Mouse (Mus musculus): Measurements from ENCODE around the gene Zbtb3.

Zbtb3 gene

GRCm38 (mm10) chr19:8803204-8803780, 937 bp downstream of the Zbtb3 start:
- in situ Hi-C loops (cut with MboI, MseI), result loop anchor here in 1 of 2 experiments (10.0 kb wide), 1 partner anchor 1318 kb away; the partner anchor contains the start of gene Rtn3

GRCm38 (mm10) chr19:8803879-8804660, 1.7 kb downstream of the Zbtb3 start:
- in situ Hi-C loops (cut with MboI, MseI), result loop anchor here in 1 of 2 experiments (10.0 kb wide), 1 partner anchor 1319 kb away; the partner anchor contains the start of gene Rtn3

GRCm38 (mm10) chr19:8806810-8807209, 4.5 kb downstream of the Zbtb3 start:
- in situ Hi-C loops (cut with MboI, MseI), result loop anchor here in 1 of 2 experiments (10.0 kb wide), 1 partner anchor 1322 kb away; the partner anchor contains the start of gene Rtn3

DNA sequence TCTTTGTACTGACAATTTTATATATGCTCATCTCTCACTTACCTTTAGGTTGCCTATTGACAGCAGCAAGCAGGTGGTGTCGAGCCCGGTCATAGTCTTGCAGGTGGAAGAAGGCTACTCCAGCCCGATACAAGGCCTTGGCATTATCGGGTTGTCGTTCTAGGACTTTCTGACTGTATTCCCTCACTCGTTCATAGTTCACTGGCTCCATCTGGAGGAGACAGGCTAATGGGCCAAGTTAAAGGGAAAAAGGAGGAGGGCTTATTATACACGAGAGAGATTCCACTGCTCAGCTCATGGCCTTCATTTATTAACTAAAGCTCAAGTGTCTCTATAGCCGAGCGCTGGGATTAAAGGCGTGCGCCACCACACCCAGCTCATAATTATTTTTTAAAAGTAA, 13.5 kb downstream of the Zbtb3 start:
- in situ Hi-C loops (cut with MboI, MseI), result loop anchor here in 1 of 2 experiments (5.0 to 10.0 kb wide), 2 partner anchors 81 to 1241 kb away; partner anchors contain the start of gene Ganab

DNA sequence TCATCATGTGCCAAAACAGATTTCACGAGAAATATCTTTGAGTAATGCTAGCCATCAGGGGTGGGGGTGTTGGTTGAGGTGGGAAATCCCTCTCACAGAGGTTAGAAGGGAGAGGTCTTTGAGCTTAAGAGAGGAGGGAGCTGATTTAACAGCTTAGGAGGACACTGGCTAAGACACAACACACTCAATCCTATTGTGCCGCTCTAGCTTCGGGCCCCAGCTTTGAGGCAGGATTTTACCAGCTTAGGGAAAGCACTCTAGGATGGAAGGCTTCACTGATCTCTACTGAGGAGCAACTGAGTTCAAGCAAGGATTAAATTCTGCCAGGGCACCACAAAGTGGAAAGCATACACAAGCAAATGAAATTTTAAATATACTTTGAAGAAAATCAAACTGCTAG, 14.6 kb downstream of the Zbtb3 start:
- in situ Hi-C loops (cut with MboI, MseI), result loop anchor here in 1 of 2 experiments (5.0 to 10.0 kb wide), 2 partner anchors 80 to 1242 kb away; partner anchors contain the start of gene Ganab

DNA sequence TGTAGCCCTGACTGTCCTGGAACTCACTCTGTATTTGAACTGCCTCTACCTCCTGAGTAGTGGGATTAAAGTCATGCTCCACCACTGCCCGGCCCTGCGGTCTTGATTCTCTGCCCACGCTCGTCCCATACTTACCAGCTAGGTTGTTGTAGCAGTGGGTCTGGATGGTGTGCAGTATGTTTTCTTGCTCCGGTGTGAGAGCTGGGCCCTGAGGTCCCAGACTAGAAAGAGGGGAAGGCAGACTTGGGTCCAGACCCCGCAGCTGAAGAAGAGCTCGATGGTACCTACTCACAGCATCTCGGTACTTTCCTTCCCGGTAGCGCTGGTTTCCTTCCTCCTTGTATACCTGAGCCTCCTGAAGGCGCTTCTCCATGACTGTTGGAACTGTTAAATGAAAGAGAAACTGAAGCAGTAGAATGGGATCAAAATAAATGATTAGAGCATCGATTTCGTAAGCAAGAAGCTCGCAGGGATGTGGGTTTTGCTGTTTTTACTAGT, 16.0 kb downstream of the Zbtb3 start:
- in situ Hi-C loops (cut with MboI, MseI), result loop anchor here in 1 of 2 experiments (5.0 to 10.0 kb wide), 2 partner anchors 79 to 1244 kb away; partner anchors contain the start of gene Ganab

GRCm38 (mm10) chr19:8818801-8819595, 16.6 kb downstream of the Zbtb3 start, which contains the start of gene Ttc9c:
TSS of gene Ttc9c (minus strand) at chr19:8819333.
- in situ Hi-C loops (cut with MboI, MseI), result loop anchor here in 1 of 2 experiments (5.0 to 10.0 kb wide), 2 partner anchors 78 to 1244 kb away; partner anchors contain the start of gene Ganab

DNA sequence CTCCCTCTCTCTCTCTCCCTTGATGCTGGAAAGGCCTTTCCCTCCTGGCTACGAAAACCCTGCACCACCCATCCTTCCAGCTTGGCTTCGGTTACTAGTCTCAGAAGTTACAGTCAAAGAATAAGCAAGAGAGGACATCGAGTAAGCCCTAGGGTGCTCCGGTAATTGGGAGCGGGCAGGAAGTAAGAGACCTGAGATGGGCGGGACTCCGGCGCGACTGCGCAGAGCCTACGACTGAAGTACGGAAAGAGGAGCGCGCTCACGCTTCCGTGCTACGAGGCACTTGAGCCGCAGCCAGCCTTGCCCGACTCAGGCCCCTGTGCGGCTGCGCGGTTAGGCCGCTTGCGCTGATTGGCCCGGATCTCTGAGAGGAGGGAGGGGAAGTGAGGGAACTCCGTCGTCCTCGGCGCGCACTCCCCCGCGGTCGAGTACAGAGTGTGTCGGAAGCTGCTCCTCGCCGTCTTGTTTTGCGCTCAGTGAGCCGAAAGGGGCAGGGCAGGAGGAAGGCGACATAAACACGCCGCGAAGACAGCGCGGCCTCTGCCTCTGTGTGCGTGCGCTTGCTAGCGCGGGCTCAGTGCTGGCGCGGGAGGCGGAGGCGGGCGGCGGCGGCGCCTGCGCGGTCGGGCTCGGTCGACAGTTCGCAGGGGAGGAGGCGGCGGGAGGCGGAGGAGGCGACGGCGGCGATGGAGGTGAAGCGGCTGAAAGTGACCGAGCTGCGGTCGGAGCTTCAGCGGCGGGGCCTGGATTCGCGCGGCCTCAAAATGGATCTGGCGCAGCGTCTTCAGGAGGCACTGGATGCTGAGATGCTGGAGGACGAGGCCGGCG, 17.5 kb downstream of the Zbtb3 start, which contains the start of gene Hnrnpul2:
Gene Hnrnpul2, plus strand, starts transcription at position 415 of the 828 bp plus-strand sequence.
- in situ Hi-C loops (cut with MboI, MseI), result loop anchor here (5.0 to 10.0 kb wide), 2 partner anchors 77 to 1245 kb away; partner anchors contain the start of gene Ganab (in 2 of the 2)

GRCm38 (mm10) chr19:8820424-8820956, 18.1 kb downstream of the Zbtb3 start:
- in situ Hi-C loops (cut with MboI, MseI), result loop anchor here in 1 of 2 experiments (5.0 kb wide), 1 partner anchor 77 kb away; the partner anchor contains the start of gene Ganab

DNA sequence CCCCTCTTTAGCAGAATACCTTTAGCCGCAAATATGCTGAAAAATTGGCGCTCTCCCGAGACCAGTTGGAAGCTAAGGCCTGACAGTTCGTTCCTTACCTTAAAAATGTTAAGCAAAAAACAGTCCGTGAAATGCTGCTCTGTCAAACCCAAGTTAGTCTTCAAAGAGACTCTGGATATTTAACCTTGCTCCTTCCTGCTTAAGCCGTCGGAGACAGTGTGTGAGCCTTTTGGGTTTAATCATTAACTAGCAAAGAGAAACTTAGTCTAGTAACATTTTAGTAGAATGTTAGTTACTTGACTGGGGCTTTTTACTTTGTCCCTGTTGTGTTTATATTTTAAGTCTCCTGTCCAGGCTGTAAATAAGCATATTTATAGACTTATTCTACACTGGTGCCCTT, 18.8 kb downstream of the Zbtb3 start:
- in situ Hi-C loops (cut with MboI, MseI), result loop anchor here in 1 of 2 experiments (5.0 kb wide), 1 partner anchor 76 kb away; the partner anchor contains the start of gene Ganab

DNA sequence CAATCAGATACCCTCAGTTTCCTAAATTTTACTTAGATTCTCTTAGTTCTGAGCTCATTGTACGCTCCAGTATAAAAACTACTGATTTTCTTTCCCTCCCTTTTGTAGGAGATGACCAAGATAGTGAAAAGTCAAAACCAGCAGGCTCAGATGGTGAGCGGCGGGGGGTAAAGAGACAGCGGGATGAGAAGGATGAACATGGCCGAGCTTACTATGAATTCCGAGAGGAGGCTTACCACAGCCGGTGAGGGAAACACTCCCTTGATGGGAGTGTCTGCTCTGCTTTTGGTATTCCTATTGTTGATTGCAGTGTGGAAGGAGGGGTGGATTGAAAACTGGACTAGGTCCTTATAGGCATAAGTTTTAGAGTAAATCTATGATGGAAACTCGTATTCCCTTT, 20.3 kb downstream of the Zbtb3 start:
- in situ Hi-C loops (cut with MboI, MseI), result loop anchor here in 1 of 2 experiments (5.0 kb wide), 1 partner anchor 75 kb away; the partner anchor contains the start of gene Ganab

DNA sequence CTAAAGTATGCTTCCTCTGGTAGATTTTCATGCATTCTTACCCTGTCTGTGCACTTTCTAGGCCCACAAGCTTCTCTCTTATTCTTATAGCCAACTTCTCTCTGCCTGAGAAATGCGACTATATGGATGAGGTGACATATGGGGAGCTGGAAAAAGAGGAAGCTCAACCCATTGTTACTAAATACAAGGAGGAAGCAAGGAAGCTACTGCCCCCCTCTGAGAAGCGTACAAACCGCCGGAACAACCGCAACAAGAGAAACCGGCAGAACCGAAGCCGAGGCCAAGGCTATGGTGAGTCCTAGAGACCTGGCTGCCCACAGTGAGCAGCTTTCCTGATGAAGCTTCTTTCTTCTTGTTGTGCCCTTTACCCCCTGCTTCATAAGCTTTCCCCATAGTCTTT, 27.3 kb downstream of the Zbtb3 start, which contains the start of gene AC129217.1:
Gene AC129217.1, plus strand, starts transcription at position 114 of the 400 bp plus-strand sequence.
- in situ Hi-C loops (cut with MboI, MseI), result loop anchor here in 1 of 2 experiments (25.0 kb wide), 1 partner anchor 1033 kb away; no protein-coding TSS in a partner anchor

GRCm38 (mm10) chr19:8830664-8831063, 28.3 kb downstream of the Zbtb3 start:
- in situ Hi-C loops (cut with MboI, MseI), result loop anchor here in 1 of 2 experiments (25.0 kb wide), 1 partner anchor 1032 kb away; no protein-coding TSS in a partner anchor

DNA sequence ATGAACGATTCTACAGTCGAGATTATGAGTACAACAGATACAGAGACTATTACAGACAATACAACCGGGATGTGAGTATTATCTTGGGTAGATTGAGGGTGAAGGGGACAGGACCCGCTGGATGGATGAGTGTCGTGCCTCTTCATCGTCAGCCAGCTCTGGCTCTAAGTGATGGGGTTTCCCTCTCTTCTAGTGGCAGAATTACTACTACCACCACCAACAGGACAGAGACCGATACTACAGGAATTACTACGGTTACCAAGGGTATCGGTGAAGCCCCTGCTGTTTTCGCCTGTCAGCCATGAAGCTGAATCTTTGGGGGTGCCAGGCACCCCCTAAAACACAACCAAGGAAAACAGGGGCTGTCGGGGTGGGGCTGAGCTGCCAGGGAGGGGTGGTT, 28.9 kb downstream of the Zbtb3 start:
- in situ Hi-C loops (cut with MboI, MseI), result loop anchor here in 1 of 2 experiments (25.0 kb wide), 1 partner anchor 1031 kb away; no protein-coding TSS in a partner anchor

DNA sequence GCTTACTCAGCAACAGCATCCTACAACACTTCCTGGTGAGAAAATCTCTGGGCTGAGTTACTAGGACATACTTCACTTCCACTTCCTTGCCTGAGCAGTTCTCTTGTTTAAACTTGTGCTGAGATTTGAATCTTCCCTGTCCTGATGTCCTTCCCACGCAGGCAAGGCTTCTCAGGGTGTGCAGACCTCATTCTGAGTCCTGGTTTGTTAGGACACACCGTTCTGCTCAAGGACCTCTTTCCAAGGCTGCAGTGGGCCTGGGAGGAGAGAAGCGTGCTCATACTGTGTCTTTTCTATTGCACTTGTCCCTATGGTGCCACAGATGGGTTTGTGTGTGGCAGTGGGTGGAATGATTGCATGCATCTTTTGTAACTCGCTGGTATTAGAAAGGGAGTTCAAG, 30.6 kb downstream of the Zbtb3 start:
- in situ Hi-C loops (cut with MboI, MseI), result loop anchor here in 1 of 2 experiments (25.0 kb wide), 1 partner anchor 1029 kb away; no protein-coding TSS in a partner anchor

- in situ Hi-C loops (cut with MboI, MseI), result loop anchor here in 1 of 2 experiments (5.0 to 25.0 kb wide), 2 partner anchors 36 to 1026 kb away; partner anchors contain the start of gene Ubxn1
Observed at GRCm38 (mm10) chr19:8836327-8836726, 34.0 kb downstream of the Zbtb3 start.

DNA sequence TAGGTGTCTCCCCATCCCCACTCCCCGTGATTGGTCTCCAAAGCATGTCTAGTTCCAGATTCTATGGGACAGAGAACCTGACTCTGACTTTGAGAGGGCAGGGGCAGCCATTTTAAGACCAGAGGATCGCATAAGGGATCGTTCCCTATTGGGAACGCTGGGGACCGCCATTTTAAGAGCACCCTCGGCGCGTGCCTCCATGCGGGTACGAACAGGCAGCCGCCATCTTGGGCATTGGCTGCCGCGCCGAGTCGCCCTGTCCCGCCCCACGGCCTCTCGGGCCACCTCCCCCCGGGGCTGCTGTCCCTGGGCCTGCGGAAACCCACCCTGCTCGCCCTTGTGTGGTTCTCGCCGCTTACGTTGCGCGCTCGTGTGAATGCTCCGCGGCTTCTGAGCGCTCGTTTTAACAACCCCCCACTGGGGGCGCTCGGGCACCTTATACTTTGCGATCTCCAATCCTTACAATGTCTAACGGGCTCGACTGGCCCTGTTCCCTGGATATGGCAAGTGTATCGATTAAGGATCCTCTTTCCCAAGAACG, 35.0 kb downstream of the Zbtb3 start, which contains the start of gene Bscl2:
Gene Bscl2, plus strand, starts transcription at position 217 of the 541 bp plus-strand sequence.
- in situ Hi-C loops (cut with MboI, MseI), result loop anchor here in 1 of 2 experiments (5.0 to 25.0 kb wide), 2 partner anchors 35 to 1025 kb away; partner anchors contain the start of gene Ubxn1

- in situ Hi-C loops (cut with MboI, MseI), result loop anchor here in 1 of 2 experiments (5.0 to 25.0 kb wide), 2 partner anchors 34 to 1024 kb away; partner anchors contain the start of gene Ubxn1
Observed at GRCm38 (mm10) chr19:8838041-8838730, 35.8 kb downstream of the Zbtb3 start.

Data from T-helper 17 cell (primary cell).